Mouse (Mus musculus): ENCODE data around the gene Skap1.
"Not testable (repeated sequence)": the region's sequence is repeated elsewhere in the genome, so short reads cannot be mapped to it uniquely, and the experiment has no call there.

The Skap1 gene

DNA sequence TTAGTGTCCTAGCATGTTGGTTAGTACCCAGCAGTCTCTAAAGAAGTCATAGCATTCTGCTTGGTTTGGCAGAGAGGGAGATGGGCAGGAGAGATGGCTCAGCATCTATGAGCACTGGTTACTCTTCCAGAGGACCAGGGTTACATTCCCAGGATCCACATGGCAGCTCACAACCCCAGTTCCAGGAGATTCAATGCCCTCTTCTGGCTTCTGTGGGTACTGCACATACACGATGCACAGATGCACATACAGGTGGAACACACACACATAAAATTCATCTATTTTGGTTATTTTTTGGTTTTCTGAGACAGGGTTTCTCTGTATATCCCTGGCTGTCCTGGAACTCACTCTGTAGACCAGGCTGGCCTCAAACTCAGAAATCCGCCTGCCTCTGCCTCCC, 290.9 kb downstream of the Skap1 start:
- DNase-seq (ENCODE audit: low spot score): no peak

- DNase-seq (ENCODE audit: low spot score): no peak
Measured at GRCm38 (mm10) chr11:96757421-96757820, 293.0 kb downstream of the Skap1 start.

DNA sequence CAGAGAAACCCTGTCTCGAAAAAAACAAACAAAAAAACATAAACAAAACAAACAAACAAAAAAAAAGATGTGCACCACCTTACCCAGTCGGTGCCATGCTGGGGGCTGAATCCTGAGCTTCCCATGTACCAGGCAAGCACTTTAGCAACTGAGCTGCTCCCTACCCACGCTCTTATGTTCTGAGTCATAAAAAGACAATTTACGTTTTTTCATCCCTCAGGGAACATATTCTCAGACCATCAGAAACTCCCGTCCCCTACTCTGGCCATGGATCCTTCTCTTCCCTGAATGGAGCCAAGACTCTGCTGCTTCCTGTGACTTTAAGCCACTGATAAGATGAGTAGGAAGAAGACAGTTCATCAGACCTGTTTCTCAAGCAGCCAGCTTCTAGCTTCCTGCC, 294.0 kb downstream of the Skap1 start:
- no peak for DNase-seq (ENCODE audit: low spot score)

DNA sequence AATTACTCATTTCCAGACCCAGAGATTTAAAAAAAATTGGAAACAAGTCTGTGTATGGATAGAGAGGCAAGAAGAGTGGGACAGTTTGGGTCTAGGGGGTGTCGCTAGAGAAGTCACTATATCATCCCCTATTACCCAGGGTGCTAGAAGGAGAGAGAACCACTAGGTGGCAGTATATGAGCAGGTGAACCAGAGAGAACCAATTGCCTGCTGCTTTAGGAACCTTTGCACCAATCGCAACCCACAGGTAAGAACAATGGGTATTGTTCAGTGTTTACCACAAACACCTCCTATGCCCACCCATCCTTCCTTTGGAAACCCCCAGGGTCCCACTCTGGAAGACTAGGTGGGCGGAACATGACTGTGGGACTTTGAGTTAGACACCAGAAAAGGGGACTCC, 295.6 kb downstream of the Skap1 start:
- peak; percentile 27 for DNase-seq (ENCODE audit: low spot score)

- no peak for DNase-seq (ENCODE audit: low spot score)
Measured at GRCm38 (mm10) chr11:96761984-96762383, 297.6 kb downstream of the Skap1 start.

GRCm38 (mm10) chr11:96762742-96763470, 298.5 kb downstream of the Skap1 start:
- no peak for DNase-seq (ENCODE audit: low spot score)

GRCm38 (mm10) chr11:96764511-96765350, 300.3 kb downstream of the Skap1 start:
- no peak for DNase-seq (ENCODE audit: low spot score)

- DNase-seq (ENCODE audit: low spot score): no peak
Measured at GRCm38 (mm10) chr11:96765645-96766044, 301.3 kb downstream of the Skap1 start.

DNA sequence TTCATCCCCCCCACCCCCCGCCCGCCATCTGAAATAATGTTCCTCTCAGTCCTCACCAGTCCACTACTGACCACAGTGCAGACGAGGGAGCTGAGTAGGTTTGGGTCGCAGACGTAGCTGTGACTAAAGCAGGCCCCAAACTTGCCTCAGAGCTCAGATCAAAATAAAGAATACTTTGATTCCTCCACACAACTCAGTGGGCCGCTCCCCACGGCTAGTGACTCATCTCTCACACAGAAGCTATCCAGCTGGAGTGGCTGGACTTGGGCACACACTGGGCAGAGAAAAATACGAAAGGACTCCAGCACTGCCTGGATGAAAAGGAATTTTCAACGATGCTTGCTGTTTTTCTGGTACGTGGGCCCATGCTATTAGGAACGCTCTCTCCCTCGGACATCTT, 302.2 kb downstream of the Skap1 start:
- DNase-seq (ENCODE audit: low spot score): no peak

DNA sequence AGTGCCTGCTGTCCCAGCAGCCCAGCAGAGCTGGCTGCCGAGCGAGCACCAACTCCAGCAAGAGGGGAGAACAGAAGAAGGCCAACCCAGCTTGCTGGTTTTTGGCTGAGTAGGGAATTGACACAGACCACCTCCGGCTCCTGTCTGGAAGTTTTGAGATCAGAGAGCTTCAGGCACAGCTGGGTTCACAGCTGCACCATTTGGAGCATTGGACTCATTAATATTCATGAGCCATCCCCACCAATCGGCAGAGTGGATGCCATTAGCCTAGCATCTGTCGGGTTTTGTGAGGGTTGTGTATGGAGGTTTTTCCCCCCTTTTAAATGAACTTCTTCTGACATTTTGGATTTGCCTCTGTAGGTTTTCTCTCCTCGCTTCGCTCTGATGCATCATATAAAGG, 302.7 kb downstream of the Skap1 start:
- DNase-seq (ENCODE audit: low spot score): no peak

DNA sequence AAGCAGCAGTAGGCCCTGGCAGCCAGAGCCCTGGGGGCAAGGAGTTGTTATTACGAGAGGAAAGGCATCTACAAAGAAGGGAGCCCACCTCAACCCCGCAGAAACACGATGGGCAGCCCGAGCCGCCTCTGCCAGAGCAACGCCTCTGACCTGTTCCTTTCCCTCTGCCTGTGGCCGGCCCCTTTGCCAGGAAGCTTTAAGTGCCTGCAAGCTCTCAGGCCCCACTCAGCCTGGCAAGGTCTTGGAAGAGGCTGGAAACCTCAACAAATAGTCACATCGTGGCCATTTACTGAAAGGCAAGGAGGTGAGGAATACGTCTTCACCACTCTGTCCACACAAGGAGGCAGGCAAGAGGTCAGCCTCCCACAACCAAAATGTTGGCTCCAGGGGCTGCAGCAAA, 303.8 kb downstream of the Skap1 start:
- no peak for DNase-seq (ENCODE audit: low spot score)

DNA sequence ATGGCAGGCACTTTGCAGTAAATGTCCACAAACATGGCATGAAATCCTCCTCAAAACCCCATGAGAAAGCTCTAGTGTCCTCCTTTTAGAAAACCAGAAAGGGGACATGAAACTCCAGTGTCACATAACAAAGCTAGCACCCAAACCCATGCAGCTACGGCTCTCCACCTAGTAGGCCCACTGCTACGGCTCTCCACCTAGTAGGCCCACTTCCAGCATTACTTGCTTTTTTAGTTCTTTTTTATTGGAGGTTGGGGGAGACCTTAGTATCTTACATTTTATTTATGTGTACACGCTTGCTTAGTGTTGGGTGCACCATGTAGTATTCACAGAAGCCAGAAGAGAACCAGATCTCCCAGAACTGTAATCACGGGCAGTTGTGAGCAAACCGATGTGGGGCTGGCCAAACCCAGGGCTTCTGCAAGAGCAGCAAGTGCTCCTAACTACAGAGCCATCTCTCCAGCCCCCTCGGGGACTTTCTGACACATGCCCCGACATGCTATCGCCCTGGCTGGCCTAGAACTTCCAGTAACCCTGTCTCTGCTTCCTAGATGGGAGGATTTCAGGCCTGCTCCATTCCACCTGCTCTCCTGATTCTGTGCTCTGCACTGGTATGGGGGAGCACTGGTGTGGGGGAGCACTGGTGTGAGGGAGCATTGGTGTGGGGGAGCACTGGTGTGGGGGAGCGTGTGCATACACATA, 307.0 kb downstream of the Skap1 start:
- no peak for DNase-seq (ENCODE audit: low spot score)

DNA sequence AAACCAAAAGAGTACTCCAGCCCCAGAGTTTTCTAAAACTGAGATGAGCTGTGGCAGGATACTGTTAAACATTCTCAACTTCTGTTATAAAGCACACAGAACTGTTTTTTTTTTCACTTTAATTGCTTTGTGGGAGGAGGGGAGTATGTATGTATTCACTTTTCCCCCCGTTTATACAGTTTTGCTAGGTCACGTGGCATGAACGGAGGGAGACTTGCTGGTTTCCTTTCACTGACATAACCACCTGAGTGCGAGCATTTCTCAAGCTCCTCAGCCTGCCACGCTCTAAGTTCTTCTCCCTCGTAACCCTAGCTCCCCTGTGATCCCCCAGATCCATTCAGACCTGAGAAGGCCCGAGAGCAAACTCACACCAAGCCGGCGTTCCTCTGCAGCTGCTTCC, 308.0 kb downstream of the Skap1 start:
- DNase-seq (ENCODE audit: low spot score): no peak

DNA sequence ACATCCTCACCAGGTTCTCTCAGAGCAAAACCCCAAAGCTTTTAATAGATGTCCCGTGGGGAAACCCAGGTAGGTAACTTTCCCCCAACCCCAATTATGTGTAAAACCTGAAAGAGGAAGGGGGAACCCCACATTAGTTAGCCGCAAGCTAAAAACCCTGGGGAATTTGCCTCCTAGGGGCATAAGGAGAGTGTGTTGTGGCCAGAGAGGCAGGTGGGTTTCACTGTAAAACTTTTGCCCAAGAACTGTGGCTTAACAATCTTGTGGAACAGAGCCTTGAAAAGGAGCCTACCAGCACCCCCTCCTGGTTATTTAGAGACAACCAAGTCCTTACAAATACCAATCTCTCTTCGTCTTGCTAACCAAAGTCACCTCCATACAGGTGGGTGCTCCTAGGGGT, 310.1 kb downstream of the Skap1 start:
- no peak for DNase-seq (ENCODE audit: low spot score)

DNA sequence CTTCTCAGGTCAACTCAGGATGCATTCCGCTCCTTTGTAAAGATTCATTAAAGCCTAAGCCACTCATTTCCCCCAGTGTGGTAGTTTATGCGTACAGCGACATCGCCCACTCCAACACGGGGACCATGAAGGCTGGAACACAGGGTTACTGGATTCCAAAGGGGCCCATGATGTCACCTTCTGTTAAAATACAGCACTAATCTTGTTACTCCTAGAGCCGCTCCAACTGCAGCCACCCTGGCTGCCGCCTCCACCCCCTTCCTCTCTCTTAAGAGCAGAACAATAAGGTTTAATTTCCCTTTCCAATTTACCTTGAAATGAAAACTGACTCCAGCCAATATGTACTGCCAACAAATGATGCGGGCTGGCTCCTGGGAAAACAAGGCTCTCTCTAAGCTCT, 310.7 kb downstream of the Skap1 start:
- DNase-seq (ENCODE audit: low spot score): no peak

- DNase-seq (ENCODE audit: low spot score): no peak
Measured at GRCm38 (mm10) chr11:96775665-96776064, 311.3 kb downstream of the Skap1 start.

DNA sequence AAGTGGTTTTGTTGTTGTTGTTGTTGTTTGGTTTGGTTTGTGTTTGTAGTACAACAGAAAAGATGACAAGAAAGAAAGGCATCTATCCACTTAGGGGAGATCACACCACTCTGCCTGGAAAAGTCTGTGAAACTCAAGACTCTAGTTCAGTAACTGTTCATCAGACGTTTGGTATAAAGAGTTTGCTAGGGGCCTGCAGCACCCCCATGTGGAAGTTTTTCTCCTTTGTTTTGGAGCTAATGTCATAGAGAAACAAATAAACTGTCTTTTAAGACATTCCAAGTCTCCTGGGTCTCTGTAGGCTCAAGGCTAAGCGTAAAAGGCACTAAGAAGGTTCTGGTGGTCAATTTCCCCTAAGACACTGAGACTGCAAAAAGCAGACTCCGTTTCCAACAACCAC, 311.7 kb downstream of the Skap1 start:
- DNase-seq (ENCODE audit: low spot score): no peak

DNA sequence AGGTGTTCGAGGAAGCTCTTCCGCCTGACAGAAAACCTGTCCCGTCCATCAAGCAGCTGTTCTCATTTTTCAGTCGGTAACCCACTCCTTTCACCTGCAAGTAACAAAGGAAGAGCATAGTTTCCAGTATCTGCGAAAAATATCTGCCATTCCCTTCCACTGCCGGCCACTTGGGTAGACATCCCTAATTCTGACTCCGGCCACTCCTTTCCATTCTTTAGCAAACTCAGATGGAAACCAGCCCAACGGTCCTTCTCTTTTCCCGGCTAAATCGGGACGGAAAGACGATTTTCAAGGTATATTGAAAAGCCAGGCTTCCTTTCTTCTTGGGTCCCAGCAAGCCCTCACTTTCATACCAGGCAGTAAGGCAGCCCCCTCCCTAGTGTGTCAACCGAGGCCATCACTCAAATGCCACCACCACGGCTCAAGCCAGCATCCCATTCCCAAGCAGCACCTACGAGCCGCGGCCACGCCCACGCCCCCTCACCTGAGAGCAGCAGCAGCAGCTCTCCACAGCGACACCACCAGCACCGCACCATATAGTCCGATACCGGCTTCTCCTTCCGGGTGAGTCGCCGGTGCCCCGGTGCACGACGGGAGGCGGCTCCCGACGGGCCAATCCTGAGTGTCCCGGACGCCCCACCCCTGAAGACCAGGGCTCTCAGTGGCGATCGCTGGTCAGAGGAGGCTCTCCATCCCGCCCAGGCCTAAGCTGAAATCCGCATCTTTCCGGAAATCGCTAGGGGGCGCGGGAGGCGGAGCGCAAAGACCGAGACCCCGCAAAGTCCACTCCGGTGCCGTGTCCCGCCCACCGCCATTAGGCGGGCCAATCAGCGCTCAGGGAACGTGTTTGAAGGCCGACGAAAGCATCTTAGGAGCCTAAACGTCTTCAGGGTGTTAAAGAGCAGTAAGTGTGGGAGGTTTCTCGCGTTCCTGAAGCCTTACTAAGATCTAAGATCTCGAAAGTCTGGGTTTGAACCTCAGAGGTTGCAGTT, 312.9 kb downstream of the Skap1 start, which contains the start of gene Snx11:
Snx11 (minus strand) TSS at position 592 of the 995 bp plus-strand sequence.
- peak; percentile 99 for DNase-seq (ENCODE audit: low spot score)

GRCm38 (mm10) chr11:96778061-96778627, 313.8 kb downstream of the Skap1 start:
- not testable (repeated sequence) for DNase-seq (ENCODE audit: low spot score)

- no peak for DNase-seq (ENCODE audit: low spot score)
Measured at GRCm38 (mm10) chr11:96780306-96780705, 315.9 kb downstream of the Skap1 start.

DNA sequence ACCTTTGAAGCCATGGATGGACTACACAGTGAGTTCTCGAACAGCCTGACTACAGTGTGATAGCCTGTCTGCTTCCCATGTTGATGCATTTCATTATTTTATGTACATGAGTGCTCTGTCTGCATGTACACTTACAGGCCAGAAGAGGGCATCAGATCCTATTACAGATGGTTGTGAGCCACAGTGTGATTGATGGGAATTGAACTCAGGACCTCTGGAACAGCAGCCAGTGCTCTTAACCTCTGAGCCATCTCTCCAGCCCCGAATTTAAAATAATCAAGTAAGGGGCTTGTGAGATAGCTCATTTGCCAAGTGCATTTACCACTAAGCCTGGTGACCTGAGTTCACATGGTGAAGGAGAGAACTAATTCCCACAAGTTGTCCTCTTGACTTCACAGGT, 317.0 kb downstream of the Skap1 start:
- DNase-seq (ENCODE audit: low spot score): no peak

Data from yolk sac, embryonic 10.5 days (tissue).